Mouse (Mus musculus) neural tube, embryonic 14.5 days (tissue): ENCODE data around the gene Casq1. TPM values are rescaled to one million over a fixed set of nuclear protein-coding genes. Genes with fewer than 3 reads are reported as not detected.

Experiments used
- ATAC-seq: fragments of 200-750 bp; cut with Nextera tagmentation; 2 replicates; pipeline ENCODE4 v1.8.0; 2017; ENCODE audit warnings: low read depth, mild to moderate bottlenecking, moderate TSS enrichment, moderate library complexity
- H3K27ac ChIP-seq: fragments of 300-500 bp; sonication (generic); 2 replicates; pipeline ENCODE4 v1.5.1; 2014; ENCODE audit warnings: low read depth, mild to moderate bottlenecking, control low read depth, low read length, moderate library complexity, mixed read lengths
- H3K27me3 ChIP-seq: fragments of 300-500 bp; sonication (generic); 2 replicates; pipeline ENCODE4 v1.6.1; 2014; ENCODE audit warnings: low read length; ENCODE audit not compliant: control insufficient read depth, insufficient read depth
- H3K36me3 ChIP-seq: fragments of 300-500 bp; sonication (generic); 2 replicates; pipeline ENCODE4 v1.6.1; 2014; ENCODE audit warnings: low read length, mixed read lengths; ENCODE audit not compliant: control insufficient read depth, insufficient read depth
- H3K4me1 ChIP-seq: fragments of 300-500 bp; sonication (generic); 2 replicates; pipeline ENCODE4 v1.6.1; 2014; ENCODE audit warnings: low read length; ENCODE audit not compliant: control insufficient read depth, insufficient read depth
- H3K4me2 ChIP-seq: fragments of 300-500 bp; sonication (generic); 2 replicates; pipeline ENCODE4 v1.6.1; 2014; ENCODE audit warnings: mild to moderate bottlenecking, low read depth, low read length, control low read depth
- H3K4me3 ChIP-seq: fragments of 300-500 bp; sonication (generic); 2 replicates; pipeline ENCODE4 v1.5.1; 2014; ENCODE audit warnings: low read depth, low read length, control low read depth, mixed read lengths
- H3K9ac ChIP-seq: fragments of 300-500 bp; sonication (generic); replicated peaks from 2 replicates; pipeline ENCODE4 v1.6.1; 2014; ENCODE audit warnings: low read depth, mild to moderate bottlenecking, control low read depth, low read length, mixed read lengths
- H3K9me3 ChIP-seq: fragments of 300-500 bp; sonication (generic); 2 replicates; pipeline ENCODE4 v1.6.1; 2016; ENCODE audit warnings: low read length; ENCODE audit not compliant: control insufficient read depth
- WGBS: fragments of 180-500 bp; shearing (Covaris S2); extraction: QIAGEN DNeasy Blood & Tissue Kit; methylation state at CpG from one replicate; pipeline ENCODE4 v1.1.7; 2014; 5-methylcytosine and 5-hydroxymethylcytosine counted together
- polyA plus RNA-seq: library from polyadenylated mRNA; unstranded; fragments of >200 nt; fragmentation: Nextera tagmentation; extraction: Ambion mirVana; gene quantifications from 2 replicates; pipeline ENCODE4 v1.2.1, GENCODE M21; 2014

Casq1 gene
- polyA plus RNA-seq, 1 experiment from 2014 or later, result 1.6 TPM

DNA sequence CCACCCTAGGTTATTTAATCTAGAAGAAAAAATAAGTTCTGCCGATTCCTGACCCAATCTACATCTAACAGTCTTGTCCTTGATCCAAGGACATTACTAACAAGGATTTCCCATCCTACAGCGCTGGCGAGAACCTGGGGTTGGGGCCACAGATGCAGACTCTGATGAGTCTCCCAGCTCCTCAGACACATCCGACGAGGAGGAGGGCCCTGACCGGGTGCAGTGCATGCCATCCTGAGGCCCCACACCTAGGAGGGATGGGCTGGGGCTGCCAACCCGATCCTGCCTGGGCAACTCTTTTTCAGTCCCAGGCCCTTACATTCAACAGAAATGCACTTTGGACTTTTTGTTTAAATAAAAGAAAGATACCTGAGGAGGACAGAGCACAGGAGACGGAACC lies 25.2 kb downstream of the Casq1 start:
- WGBS, result 87% methylated on average over 8 of the region's 8 CpGs
- ATAC-seq, result no peak

DNA sequence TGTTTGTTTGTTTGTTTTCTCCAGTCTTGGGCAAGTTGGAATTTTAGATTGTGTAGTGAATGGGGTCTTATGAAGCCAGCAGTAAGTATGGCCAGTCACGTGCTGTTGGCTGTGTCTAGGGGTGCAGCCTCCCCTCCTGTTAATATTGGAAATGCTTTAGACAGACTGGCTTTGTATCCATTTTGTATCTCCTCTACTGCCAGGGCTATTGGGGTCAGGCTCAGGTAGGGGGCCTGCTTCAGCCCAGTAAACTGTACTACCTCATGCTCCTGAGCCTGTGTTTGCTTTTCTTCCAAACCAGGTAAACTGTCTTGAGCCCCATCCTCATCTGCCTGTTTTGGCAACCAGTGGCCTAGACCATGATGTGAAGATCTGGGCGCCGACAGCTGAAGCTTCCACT lies 27.5 kb downstream of the Casq1 start:
- WGBS, result 99% methylated on average over 3 of the region's 3 CpGs
- Histone ChIP-seq H3K27me3 (no peaks in the 10 kb centered on the region), H3K4me3 (no peak overlapping the region), H3K36me3 (peaks cover 63% of the 10 kb centered on the region), H3K9ac (no peak overlapping the region), H3K4me2 (no peak overlapping the region), H3K27ac (no peak overlapping the region), H3K9me3 (no peaks in the 10 kb centered on the region), H3K4me1 (no peaks in the 10 kb centered on the region)
- ATAC-seq, result no peak

More for the DNA sequence above, 25.2 kb downstream of the Casq1 start:
- no peaks in the 10 kb centered on the region for H3K9me3 ChIP-seq
- H3K9ac ChIP-seq, result no peak overlapping the region
- H3K27me3 ChIP-seq, result no peaks in the 10 kb centered on the region
- H3K4me2 ChIP-seq, result no peak overlapping the region
- H3K27ac ChIP-seq, result no peak overlapping the region
- peaks cover 68% of the 10 kb centered on the region for H3K36me3 ChIP-seq
- H3K4me3 ChIP-seq, result no peak overlapping the region
- H3K4me1 ChIP-seq, result no peaks in the 10 kb centered on the region

DNA sequence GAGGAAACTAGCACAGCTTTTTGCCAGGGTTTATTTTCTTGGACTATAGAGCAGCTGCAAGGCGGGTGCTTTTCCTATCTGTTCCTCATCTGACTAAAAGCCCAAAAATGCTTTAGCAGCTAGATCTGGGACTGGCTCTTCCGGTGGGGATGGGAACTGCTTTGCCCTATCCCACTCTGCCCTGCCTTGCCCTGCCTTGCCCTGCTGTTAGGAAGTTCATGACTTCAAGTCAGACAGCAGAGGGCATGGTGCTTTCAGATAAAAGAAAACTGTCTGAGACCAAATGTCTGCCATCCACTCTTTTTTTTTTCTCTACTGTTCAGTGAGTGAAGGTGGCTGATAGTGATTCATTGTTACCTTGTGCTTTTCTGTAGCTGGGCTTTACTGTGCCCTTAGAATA lies 28.1 kb downstream of the Casq1 start:
- Histone ChIP-seq H3K4me3 (no peak overlapping the region), H3K27me3 (no peaks in the 10 kb centered on the region), H3K4me1 (no peaks in the 10 kb centered on the region), H3K4me2 (no peak overlapping the region), H3K27ac (no peak overlapping the region), H3K9ac (no peak overlapping the region), H3K9me3 (no peaks in the 10 kb centered on the region), H3K36me3 (peaks cover 63% of the 10 kb centered on the region)
- WGBS, result 85% methylated on average over 2 of the region's 2 CpGs
- ATAC-seq, result no peak

DNA sequence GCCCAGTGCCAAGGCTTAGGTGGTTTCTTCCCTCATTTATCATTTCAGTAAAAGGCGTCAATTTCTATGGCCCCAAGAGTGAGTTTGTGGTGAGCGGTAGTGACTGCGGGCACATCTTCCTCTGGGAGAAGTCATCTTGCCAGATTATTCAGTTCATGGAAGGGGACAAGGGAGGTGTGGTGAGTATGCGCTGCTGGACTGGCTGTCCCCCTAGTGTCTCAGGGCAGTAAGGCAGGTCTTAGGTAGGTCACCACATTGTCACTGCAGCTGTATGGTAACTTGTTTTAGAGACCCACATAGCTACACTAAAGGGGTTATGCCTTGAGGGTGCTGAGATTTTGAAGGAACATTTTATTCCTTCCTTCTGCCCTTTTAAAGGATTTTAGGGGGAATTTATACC lies 30.8 kb downstream of the Casq1 start:
- Histone ChIP-seq H3K4me3 (no peak overlapping the region), H3K9me3 (no peaks in the 10 kb centered on the region), H3K4me1 (no peaks in the 10 kb centered on the region), H3K27me3 (no peaks in the 10 kb centered on the region), H3K9ac (no peak overlapping the region), H3K36me3 (peaks cover 45% of the 10 kb centered on the region), H3K27ac (no peak overlapping the region), H3K4me2 (no peak overlapping the region)
- no peak for ATAC-seq
- WGBS, result 69% methylated on average over 4 of the region's 4 CpGs

DNA sequence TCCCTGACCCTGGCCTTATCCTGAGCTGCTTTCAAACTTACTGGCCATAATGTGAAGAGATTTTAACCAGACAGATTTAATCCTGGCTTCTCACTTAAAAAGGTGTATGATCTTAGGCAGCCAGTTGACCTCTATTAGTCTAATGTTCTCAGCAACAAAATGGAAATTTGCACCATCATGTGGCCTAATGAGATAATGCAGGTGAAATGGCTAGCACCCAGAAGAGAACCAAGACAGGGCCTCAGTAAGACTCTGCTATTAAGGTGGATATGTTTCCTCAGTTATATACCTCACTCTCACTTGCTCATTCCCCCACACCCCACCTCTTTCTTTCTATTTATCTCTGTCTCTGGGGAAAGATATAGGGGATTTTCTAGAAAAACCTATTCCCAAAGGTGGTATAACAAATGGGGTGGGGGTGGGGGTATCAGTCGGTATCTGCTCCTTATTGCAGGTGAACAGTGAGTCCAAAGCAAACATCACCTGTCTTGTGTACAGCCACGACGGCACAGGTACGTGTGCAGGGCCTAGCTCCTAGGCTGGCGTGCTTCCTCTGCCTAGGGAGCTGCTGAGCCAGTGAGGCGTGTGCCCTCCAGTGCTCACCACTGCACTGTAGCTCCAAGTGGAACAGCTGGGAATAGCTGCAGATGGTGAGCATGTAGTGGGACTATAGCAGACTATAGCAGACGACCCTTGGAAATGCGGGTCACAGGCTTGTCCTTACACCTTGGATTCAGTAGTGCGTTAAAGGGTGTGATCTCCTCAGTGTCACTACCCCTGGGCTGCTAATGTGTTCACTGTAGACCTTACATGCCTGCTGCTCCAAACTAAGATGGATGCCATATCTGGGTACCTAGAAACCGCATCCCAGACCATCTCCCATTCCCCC lies 33.0 kb downstream of the Casq1 start:
- no peak overlapping the region for H3K4me2 ChIP-seq
- no peak overlapping the region for H3K27ac ChIP-seq
- no peak overlapping the region for H3K4me3 ChIP-seq
- WGBS, result 92% methylated on average over 10 of the region's 10 CpGs
- no peaks in the 10 kb centered on the region for H3K4me1 ChIP-seq
- no peaks in the 10 kb centered on the region for H3K9me3 ChIP-seq
- no peak overlapping the region for H3K9ac ChIP-seq
- ATAC-seq, result peak; percentile 46; the same call in 1 of the 2 replicates
- peaks cover 39% of the 10 kb centered on the region for H3K36me3 ChIP-seq
- H3K27me3 ChIP-seq, result no peaks in the 10 kb centered on the region

DNA sequence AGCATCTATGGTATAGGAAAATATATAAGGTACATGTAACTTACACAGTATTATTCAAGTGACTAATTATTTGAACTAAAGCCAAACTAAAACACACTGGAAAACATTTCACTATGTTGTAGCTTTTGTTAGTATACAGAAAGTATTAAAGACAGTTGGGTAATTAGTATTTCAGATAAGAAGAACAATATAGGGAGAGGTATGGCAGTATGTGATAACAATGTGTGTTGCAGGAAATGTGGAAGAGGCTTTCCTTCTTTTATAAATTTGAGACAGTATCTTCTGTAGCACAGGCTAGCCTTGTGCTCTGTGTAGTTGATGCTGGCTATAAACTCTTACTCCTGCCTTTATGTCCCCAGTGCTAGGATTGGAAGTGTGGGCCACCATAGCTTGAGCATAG lies 35.8 kb downstream of the Casq1 start:
- no peak overlapping the region for H3K27ac ChIP-seq
- no peaks in the 10 kb centered on the region for H3K4me1 ChIP-seq
- H3K36me3 ChIP-seq, result peaks cover 34% of the 10 kb centered on the region

DNA sequence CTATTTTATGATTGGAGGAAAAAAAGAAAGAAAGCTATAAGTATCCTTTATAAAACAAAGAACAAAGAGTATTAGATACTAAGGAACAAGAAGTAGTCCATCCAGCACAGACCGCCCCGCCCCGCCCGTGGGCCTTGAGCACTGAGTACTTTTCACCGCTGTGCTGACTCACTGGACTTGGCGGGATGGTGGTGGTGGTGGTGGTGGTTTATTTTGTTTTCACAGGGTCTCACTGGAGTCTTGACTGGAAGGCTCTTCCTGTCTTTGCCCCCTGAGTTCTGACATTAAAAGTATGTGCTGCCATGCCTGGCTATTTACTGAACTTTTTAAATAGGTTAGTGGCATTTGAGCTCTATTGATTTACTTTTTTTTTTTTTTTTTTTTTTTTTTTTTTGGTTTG lies 36.6 kb downstream of the Casq1 start:
- H3K4me3 ChIP-seq, result no peak overlapping the region
- H3K27me3 ChIP-seq, result no peaks in the 10 kb centered on the region
- no peak for ATAC-seq
- 98% methylated on average over 6 of the region's 6 CpGs for WGBS
- H3K4me2 ChIP-seq, result no peak overlapping the region
- H3K36me3 ChIP-seq, result peaks cover 25% of the 10 kb centered on the region; the same call in 1 of the 2 replicates
- no peaks in the 10 kb centered on the region for H3K4me1 ChIP-seq
- no peak overlapping the region for H3K27ac ChIP-seq
- H3K9me3 ChIP-seq, result no peaks in the 10 kb centered on the region
- H3K9ac ChIP-seq, result no peak overlapping the region

More for the DNA sequence above, 35.8 kb downstream of the Casq1 start:
- H3K9me3 ChIP-seq, result no peaks in the 10 kb centered on the region
- no peaks in the 10 kb centered on the region for H3K27me3 ChIP-seq
- ATAC-seq, result no peak
- no peak overlapping the region for H3K4me3 ChIP-seq
- no peak overlapping the region for H3K4me2 ChIP-seq
- no peak overlapping the region for H3K9ac ChIP-seq

DNA sequence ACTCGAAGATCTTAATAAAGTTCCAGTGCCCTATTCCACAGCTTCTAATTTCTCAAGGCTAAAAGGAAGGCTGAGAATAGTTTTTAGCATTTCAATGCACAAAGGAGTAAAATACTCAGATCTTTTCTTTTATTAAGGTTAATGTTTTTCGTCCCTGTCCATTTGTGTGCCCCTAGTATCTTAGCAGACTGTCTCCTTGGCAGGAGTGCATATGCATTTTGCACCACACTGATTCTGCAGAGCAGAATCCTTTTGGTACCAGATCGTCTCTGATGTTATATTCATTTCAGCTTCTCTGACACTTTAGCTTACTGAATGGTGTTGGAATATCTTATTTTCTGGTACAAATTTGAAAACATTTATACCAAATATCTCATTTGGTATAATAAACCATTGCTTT lies 37.9 kb downstream of the Casq1 start:
- no peak for ATAC-seq
- Histone ChIP-seq H3K4me2 (no peak overlapping the region), H3K36me3 (peaks cover 17% of the 10 kb centered on the region), H3K27ac (no peak overlapping the region), H3K4me3 (no peak overlapping the region), H3K9ac (no peak overlapping the region), H3K4me1 (no peaks in the 10 kb centered on the region), H3K9me3 (no peaks in the 10 kb centered on the region), H3K27me3 (no peaks in the 10 kb centered on the region)
- WGBS, result 96% methylated on average over 3 of the region's 3 CpGs

DNA sequence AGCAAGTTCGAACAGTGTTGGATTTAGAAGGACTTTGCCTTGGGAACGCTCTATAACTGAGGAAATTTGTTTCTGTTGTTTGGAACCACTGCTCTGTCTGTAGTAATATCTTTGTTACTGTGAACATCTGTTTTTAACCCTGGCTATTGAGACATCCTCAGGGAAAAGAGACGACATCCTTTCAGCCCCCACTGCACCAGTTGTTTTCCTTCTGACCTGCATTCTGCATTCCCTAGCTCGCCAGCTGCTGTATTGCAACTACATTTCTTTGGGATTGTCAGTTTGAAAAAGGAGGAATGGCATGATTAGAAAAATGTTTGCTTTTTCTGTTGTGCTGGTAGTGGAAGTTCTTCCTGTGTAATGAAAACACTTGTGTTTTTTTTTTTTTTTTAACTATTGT lies 38.8 kb downstream of the Casq1 start:
- Histone ChIP-seq H3K27ac (no peak overlapping the region), H3K9ac (no peak overlapping the region), H3K27me3 (no peaks in the 10 kb centered on the region), H3K4me2 (no peak overlapping the region), H3K4me1 (no peaks in the 10 kb centered on the region), H3K4me3 (no peak overlapping the region), H3K9me3 (no peaks in the 10 kb centered on the region), H3K36me3 (peaks cover 11% of the 10 kb centered on the region)
- 69% methylated on average over 4 of the region's 4 CpGs for WGBS
- no peak for ATAC-seq
